Mouse (Mus musculus): ENCODE measurements at regions not wholly inside any gene's neighbourhood (a gene's known extent, or its start where the extent isn't known, plus 50 kb on each side); places are given as distances from the start of the nearest gene placed in this dataset.

DNA sequence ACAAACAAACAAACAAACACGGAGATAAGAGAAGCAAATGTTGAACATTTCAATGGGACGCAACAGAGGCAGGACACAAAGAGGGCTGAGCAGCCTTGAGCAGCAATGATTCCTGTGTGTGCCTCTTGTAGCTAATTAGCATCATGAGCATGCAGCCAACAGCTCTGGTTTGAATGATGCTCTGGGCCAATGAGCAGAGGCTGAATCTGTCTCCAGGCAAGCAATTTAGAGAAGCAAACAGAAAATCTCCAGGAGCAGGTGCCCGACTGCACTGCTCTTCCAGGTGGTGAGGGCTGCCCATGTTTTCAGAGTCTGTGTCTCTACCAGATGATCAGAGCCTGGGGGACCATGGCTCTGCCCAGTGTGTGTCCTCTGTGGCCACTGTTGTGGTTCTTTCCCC, 532.2 kb upstream of the Tnp1 start:
- TF ChIP-seq CTCF (IDR thresholded peaks at IDR 0.05) (no peak), EP300 (IDR thresholded peaks at IDR 0.05) (no peak)
